Mouse (Mus musculus) myocyte (in vitro differentiated cells): Measurements from ENCODE around the gene Psma4.

Experiments
- MAX ChIP-seq: IDR thresholded peaks from one replicate; pipeline ENCODE4 v1.6.1; 2011; ENCODE audit warnings: low read depth, mild to moderate bottlenecking, control low read depth
- MYOD1 ChIP-seq, 3 experiments: IDR thresholded peaks; one replicate each; pipeline ENCODE4 v1.6.1; 2011; ENCODE audit warnings: control low read depth in 2 of 3, low read depth in 2 of 3, mild to moderate bottlenecking in 2 of 3, moderate library complexity in 1 of 3; ENCODE audit not compliant: insufficient read length in 2 of 3, control insufficient read depth in 1 of 3
- MYOG ChIP-seq, 3 experiments: IDR thresholded peaks; one replicate each; pipeline ENCODE4 v1.6.1; 2011; ENCODE audit warnings: control low read depth in 2 of 3, low read depth in 2 of 3, mild to moderate bottlenecking in 2 of 3; ENCODE audit not compliant: insufficient read length in 2 of 3, control insufficient read depth in 1 of 3, insufficient read depth in 1 of 3
- POLR2A ChIP-seq: IDR thresholded peaks from one replicate; pipeline ENCODE4 v1.6.1; 2011; ENCODE audit warnings: low read depth, mild to moderate bottlenecking, control low read depth, moderate library complexity; ENCODE audit not compliant: insufficient read length
- POLR2AphosphoS2 ChIP-seq: IDR thresholded peaks from one replicate; pipeline ENCODE4 v1.6.1; 2011; ENCODE audit warnings: low read depth, control low read depth; ENCODE audit not compliant: insufficient read length
- TCF3 ChIP-seq: IDR thresholded peaks from one replicate; pipeline ENCODE4 v1.6.1; 2011; ENCODE audit warnings: low read depth, control low read depth; ENCODE audit not compliant: insufficient read length
- USF1 ChIP-seq: IDR thresholded peaks from one replicate; pipeline ENCODE4 v1.6.1; 2011; ENCODE audit warnings: low read depth, mild to moderate bottlenecking, control low read depth, moderate library complexity

DNA sequence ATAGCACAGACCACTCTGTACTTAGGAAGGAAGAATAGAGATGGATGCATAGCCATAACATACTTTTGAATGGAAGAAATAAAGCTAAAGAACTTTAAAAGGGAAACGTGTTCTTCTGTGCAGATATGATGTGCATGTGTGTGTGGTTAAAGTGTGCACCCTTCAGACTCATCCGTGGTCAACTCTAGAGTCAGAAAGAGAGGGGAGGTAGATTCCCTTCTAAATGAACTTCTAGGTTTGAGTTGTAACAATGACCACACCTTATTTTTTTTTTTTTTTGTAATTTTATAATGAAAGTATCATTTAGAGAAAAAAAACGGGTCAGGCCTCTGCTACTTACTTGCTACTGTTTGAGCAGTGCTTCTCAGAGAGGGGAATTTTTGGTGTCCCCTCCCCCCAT is 39.8 kb downstream of the Psma4 start:
- TF ChIP-seq POLR2AphosphoS2 (no peak), MAX (no peak), USF1 (no peak), TCF3 (no peak), POLR2A (no peak), MYOD1 (IDR thresholded peaks at IDR 0.05; ENCODE audit: control insufficient read depth in 1 of 3, insufficient read length in 2 of 3, low read depth in 2 of 3) (no peak), MYOG (IDR thresholded peaks at IDR 0.05; ENCODE audit: control insufficient read depth in 1 of 3, insufficient read depth in 1 of 3, insufficient read length in 2 of 3, low read depth in 2 of 3) (no peak)
